Mouse (Mus musculus) embryonic facial prominence, embryonic 14.5 days (tissue): Measurements from ENCODE around the gene Bahcc1. TPM values are rescaled to one million over a fixed set of nuclear protein-coding genes. Genes with fewer than 3 reads are reported as not detected.
A peak's percentile ranks its signal among the peaks of the same experiment; 100 is the strongest.

Experiments used
- ATAC-seq: fragments of 200-750 bp; cut with Nextera tagmentation; 2 replicates; pipeline ENCODE4 v1.8.0; 2017; ENCODE audit warnings: low read depth, moderate number of reproducible peaks, moderate TSS enrichment
- DNase-seq: peaks from one replicate; pipeline ENCODE4 v3.0.0-alpha.2; 2015; ENCODE audit warnings: low spot score
- H3K27ac ChIP-seq: fragments of 300-500 bp; sonication (generic); replicated peaks from 2 replicates; pipeline ENCODE4 v1.5.1; 2014; ENCODE audit warnings: low read depth, mild to moderate bottlenecking, low read length, moderate library complexity
- H3K27me3 ChIP-seq: fragments of 300-500 bp; sonication (generic); replicated peaks from 2 replicates; pipeline ENCODE4 v1.6.1; 2014; ENCODE audit warnings: low read length; ENCODE audit not compliant: control insufficient read depth, insufficient read depth
- H3K36me3 ChIP-seq: fragments of 300-500 bp; sonication (generic); 2 replicates; pipeline ENCODE4 v1.6.1; 2014; ENCODE audit warnings: low read length, mixed read lengths; ENCODE audit not compliant: control insufficient read depth, insufficient read depth
- H3K4me1 ChIP-seq: fragments of 300-500 bp; sonication (generic); 2 replicates; pipeline ENCODE4 v1.6.1; 2014; ENCODE audit warnings: antibody characterized with exemption, low read length; ENCODE audit not compliant: control insufficient read depth, insufficient read depth
- H3K4me2 ChIP-seq: fragments of 300-500 bp; sonication (generic); 2 replicates; pipeline ENCODE4 v1.6.1; 2014; ENCODE audit warnings: low read depth, mild to moderate bottlenecking, low read length, moderate library complexity, mixed read lengths
- H3K4me3 ChIP-seq: fragments of 300-500 bp; sonication (generic); 2 replicates; pipeline ENCODE4 v1.5.1; 2014; ENCODE audit warnings: low read depth, mild to moderate bottlenecking, low read length
- H3K9ac ChIP-seq: fragments of 300-500 bp; sonication (generic); 2 replicates; pipeline ENCODE4 v1.6.1; 2014; ENCODE audit warnings: low read depth, mild to moderate bottlenecking, low read length, moderate library complexity, mixed read lengths
- H3K9me3 ChIP-seq: fragments of 300-500 bp; sonication (generic); 2 replicates; pipeline ENCODE4 v1.6.1; 2016; ENCODE audit warnings: low read length; ENCODE audit not compliant: control insufficient read depth
- whole genome bisulfite sequencing: fragments of 180-500 bp; shearing (Covaris S2); extraction: QIAGEN DNeasy Blood & Tissue Kit; methylation state at CpG from one replicate; pipeline ENCODE4 v1.1.7; 2014; 5-methylcytosine and 5-hydroxymethylcytosine counted together
- polyA plus RNA-seq: library from polyadenylated mRNA; unstranded; fragments of >200 nt; fragmentation: Nextera tagmentation; extraction: Ambion mirVana; gene quantifications from 2 replicates; pipeline ENCODE4 v1.2.1, GENCODE M21; 2014

Gene Bahcc1
- polyA plus RNA-seq, 1 experiment from 2014 or later = 11.1 TPM

GRCm38 (mm10) chr11:120242726-120243530 is 10.2 kb downstream of the Bahcc1 start:
- peak overlapping the region; percentile 100; the same call in 1 of the 2 replicates for H3K4me2 ChIP-seq
- H3K4me3 ChIP-seq = no peak overlapping the region
- peak; percentile 39 for DNase-seq
- peak overlapping the region; percentile 97 for H3K27ac ChIP-seq
- H3K9me3 ChIP-seq = no peaks in the 10 kb centered on the region
- peaks cover 78% of the 10 kb centered on the region for H3K4me1 ChIP-seq
- no peaks in the 10 kb centered on the region for H3K36me3 ChIP-seq
- no peak for ATAC-seq
- WGBS = 40% methylated on average over 22 of the region's 22 CpGs
- no peaks in the 10 kb centered on the region for H3K27me3 ChIP-seq
- H3K9ac ChIP-seq = peak overlapping the region; percentile 26; the same call in 1 of the 2 replicates

- H3K4me2 ChIP-seq = 0 out of 2 replicates have a peak overlapping the region, but pooled peaks have one; percentile 100
- H3K27ac ChIP-seq = peak overlapping the region; percentile 97; the same call in 1 of the 2 replicates
- no peaks in the 10 kb centered on the region for H3K36me3 ChIP-seq
- no peak for ATAC-seq
- no peak overlapping the region for H3K4me3 ChIP-seq
- WGBS = 38% methylated on average over 6 of the region's 6 CpGs
- 0 out of 2 replicates have a peak overlapping the region, but pooled peaks have one; percentile 26 for H3K9ac ChIP-seq
- H3K4me1 ChIP-seq = peaks cover 76% of the 10 kb centered on the region
- H3K9me3 ChIP-seq = no peaks in the 10 kb centered on the region
- H3K27me3 ChIP-seq = no peaks in the 10 kb centered on the region
- DNase-seq = peak; percentile 63
These were observed 10.7 kb downstream of the Bahcc1 start for GRCm38 (mm10) chr11:120243531-120243820.

GRCm38 (mm10) chr11:120248160-120248793 is 15.5 kb downstream of the Bahcc1 start:
- Histone ChIP-seq H3K9me3 (no peaks in the 10 kb centered on the region), H3K4me2 (no peak overlapping the region), H3K36me3 (no peaks in the 10 kb centered on the region), H3K27me3 (no peaks in the 10 kb centered on the region), H3K9ac (0 out of 2 replicates have a peak overlapping the region, but pooled peaks have one; percentile 14), H3K4me1 (peaks cover 69% of the 10 kb centered on the region), H3K27ac (0 out of 2 replicates have a peak overlapping the region, but pooled peaks have one; percentile 33), H3K4me3 (no peak overlapping the region)
- ATAC-seq (no peak), DNase-seq (no peak)
- WGBS = 84% methylated on average over 10 of the region's 10 CpGs

GRCm38 (mm10) chr11:120248899-120249298 is 16.2 kb downstream of the Bahcc1 start:
- DNase-seq (no peak), ATAC-seq (no peak)
- Histone ChIP-seq H3K4me2 (no peak overlapping the region), H3K9ac (0 out of 2 replicates have a peak overlapping the region, but pooled peaks have one; percentile 14), H3K9me3 (no peaks in the 10 kb centered on the region), H3K27ac (no peak overlapping the region), H3K4me3 (no peak overlapping the region), H3K27me3 (no peaks in the 10 kb centered on the region), H3K36me3 (no peaks in the 10 kb centered on the region), H3K4me1 (peaks cover 69% of the 10 kb centered on the region)
- 72% methylated on average over 6 of the region's 6 CpGs for WGBS

DNA sequence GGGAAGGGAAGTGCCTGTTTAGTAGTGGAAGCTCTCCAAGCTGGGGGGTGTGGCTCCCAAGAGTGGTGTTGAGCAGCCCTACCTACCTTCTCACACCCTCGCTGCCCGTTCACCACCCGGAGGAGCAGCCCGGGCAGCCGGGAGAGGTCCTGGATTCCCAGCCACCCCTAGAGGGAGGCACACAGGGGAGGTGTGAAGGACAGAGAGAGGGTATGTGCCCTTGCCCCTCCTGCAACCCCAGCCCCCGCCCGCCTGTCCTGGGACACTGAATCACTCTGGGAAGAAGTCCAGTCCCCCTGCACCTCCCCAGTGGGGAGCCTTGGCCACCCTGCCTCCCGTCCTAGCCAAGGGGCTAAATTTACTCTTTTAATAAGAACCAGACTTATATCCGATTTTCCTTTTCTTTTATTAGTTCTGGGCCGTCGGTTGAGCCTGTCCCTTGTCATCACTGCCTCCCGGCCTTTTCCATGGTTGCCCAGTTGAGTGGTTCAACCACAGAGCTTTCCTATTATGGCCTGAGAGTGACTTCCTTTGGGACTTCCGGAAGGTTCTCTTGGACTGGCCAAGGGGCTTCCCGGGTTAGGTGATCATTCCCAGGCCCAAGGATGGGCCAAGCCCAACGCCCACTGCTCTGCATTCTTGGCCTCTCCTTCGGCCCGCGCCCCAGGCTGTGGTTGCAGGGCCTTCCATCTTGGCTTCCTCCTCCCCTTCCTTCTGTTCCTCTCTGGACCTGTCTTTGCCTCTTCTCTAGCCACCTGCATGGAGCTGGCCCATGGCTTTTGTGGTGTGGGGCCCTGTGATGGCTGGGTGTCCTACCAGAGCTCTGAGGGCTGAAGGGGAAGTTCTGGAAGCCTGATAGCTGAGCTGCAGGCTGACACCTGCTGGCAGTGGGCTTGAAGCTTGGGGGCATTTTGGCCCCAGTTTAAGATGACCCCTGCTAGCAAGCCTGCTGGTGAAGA is 18.5 kb downstream of the Bahcc1 start:
- no peak overlapping the region; the same call in 1 of the 2 replicates for H3K9ac ChIP-seq
- no peaks in the 10 kb centered on the region for H3K9me3 ChIP-seq
- H3K4me2 ChIP-seq = no peak overlapping the region
- peaks cover 85% of the 10 kb centered on the region for H3K4me1 ChIP-seq
- ATAC-seq = no peak
- peak; percentile 38 for DNase-seq
- H3K4me3 ChIP-seq = no peak overlapping the region
- H3K36me3 ChIP-seq = no peaks in the 10 kb centered on the region
- H3K27ac ChIP-seq = peak overlapping the region; percentile 50; the same call in 1 of the 2 replicates
- no peaks in the 10 kb centered on the region for H3K27me3 ChIP-seq
- WGBS = 61% methylated on average over 18 of the region's 18 CpGs

GRCm38 (mm10) chr11:120251950-120252308 is 19.2 kb downstream of the Bahcc1 start:
- 37% methylated on average over 6 of the region's 6 CpGs for WGBS
- H3K9ac ChIP-seq = no peak overlapping the region
- H3K27me3 ChIP-seq = no peaks in the 10 kb centered on the region
- peak overlapping the region; percentile 26; the same call in 1 of the 2 replicates for H3K4me2 ChIP-seq
- peaks cover 85% of the 10 kb centered on the region for H3K4me1 ChIP-seq
- DNase-seq (no peak), ATAC-seq (no peak)
- H3K36me3 ChIP-seq = no peaks in the 10 kb centered on the region
- H3K4me3 ChIP-seq = no peak overlapping the region
- H3K27ac ChIP-seq = peak overlapping the region; percentile 50; the same call in 1 of the 2 replicates
- no peaks in the 10 kb centered on the region for H3K9me3 ChIP-seq

DNA sequence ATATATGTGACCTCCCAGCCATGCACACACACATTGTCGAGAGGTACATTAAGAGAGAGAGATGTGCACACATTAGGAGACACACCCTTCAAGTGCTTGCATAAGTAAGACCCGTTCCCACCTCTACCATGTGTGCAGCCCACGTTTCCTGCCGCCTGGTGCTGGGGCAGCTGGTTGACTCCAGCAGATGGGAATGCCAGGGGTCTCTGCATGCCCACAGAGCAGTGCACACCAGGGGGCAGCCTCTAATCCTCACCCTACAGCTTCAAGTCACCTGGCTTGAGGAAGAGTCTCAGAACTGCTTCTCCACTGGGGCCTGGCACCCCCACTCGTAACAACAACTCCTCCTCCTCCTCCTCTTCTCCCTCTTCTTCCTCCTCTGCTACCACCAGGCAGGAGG is 19.7 kb downstream of the Bahcc1 start:
- H3K9me3 ChIP-seq = no peaks in the 10 kb centered on the region
- H3K27ac ChIP-seq = peak overlapping the region; percentile 67
- DNase-seq = no peak
- H3K9ac ChIP-seq = 0 out of 2 replicates have a peak overlapping the region, but pooled peaks have one; percentile 2
- no peak overlapping the region for H3K4me3 ChIP-seq
- peaks cover 87% of the 10 kb centered on the region for H3K4me1 ChIP-seq
- H3K27me3 ChIP-seq = no peaks in the 10 kb centered on the region
- WGBS = 16% methylated on average over 4 of the region's 5 CpGs
- ATAC-seq = peak; percentile 16; the same call in 1 of the 2 replicates
- peak overlapping the region; percentile 26 for H3K4me2 ChIP-seq
- no peaks in the 10 kb centered on the region for H3K36me3 ChIP-seq
